Mouse (Mus musculus) embryonic facial prominence, embryonic 15.5 days (tissue): Measurements from ENCODE around the gene Cmtm3. TPM values are rescaled to one million over a fixed set of nuclear protein-coding genes. Genes with fewer than 3 reads are reported as not detected.

Source experiments
- ATAC-seq: fragments of 200-750 bp; cut with Nextera tagmentation; 2 replicates; pipeline ENCODE4 v1.8.0; 2017; ENCODE audit warnings: low read depth, moderate TSS enrichment; ENCODE audit not compliant: insufficient number of reproducible peaks, low FRiP score, low TSS enrichment
- H3K27ac ChIP-seq: fragments of 300-500 bp; sonication (generic); replicated peaks from 2 replicates; pipeline ENCODE4 v1.5.1; 2015; ENCODE audit warnings: mild to moderate bottlenecking, inconsistent platforms
- H3K27me3 ChIP-seq: fragments of 300-500 bp; sonication (generic); 2 replicates; pipeline ENCODE4 v1.6.1; 2015; ENCODE audit warnings: inconsistent platforms
- H3K36me3 ChIP-seq: fragments of 300-500 bp; sonication (generic); 2 replicates; pipeline ENCODE4 v1.6.1; 2015; ENCODE audit warnings: mild to moderate bottlenecking, inconsistent platforms
- H3K4me1 ChIP-seq: fragments of 300-500 bp; sonication (generic); 2 replicates; pipeline ENCODE4 v1.6.1; 2015; ENCODE audit warnings: inconsistent platforms
- H3K4me2 ChIP-seq: fragments of 300-500 bp; sonication (generic); replicated peaks from 2 replicates; pipeline ENCODE4 v1.6.1; 2015; ENCODE audit warnings: mild to moderate bottlenecking, inconsistent platforms
- H3K4me3 ChIP-seq: fragments of 300-500 bp; sonication (generic); replicated peaks from 2 replicates; pipeline ENCODE4 v1.5.1; 2015; ENCODE audit warnings: mild to moderate bottlenecking, inconsistent platforms
- H3K9ac ChIP-seq: fragments of 300-500 bp; sonication (generic); 2 replicates; pipeline ENCODE4 v1.6.1; 2015; ENCODE audit warnings: inconsistent platforms
- H3K9me3 ChIP-seq: fragments of 300-500 bp; sonication (generic); replicated peaks from 2 replicates; pipeline ENCODE4 v1.6.1; 2016; ENCODE audit warnings: inconsistent platforms
- WGBS: fragments of 180-500 bp; shearing (Covaris S2); methylation state at CpG from one replicate; pipeline ENCODE4 v1.1.7; 2015; 5-methylcytosine and 5-hydroxymethylcytosine counted together
- polyA plus RNA-seq: library from polyadenylated mRNA; unstranded; fragments of >200 nt; fragmentation: Nextera tagmentation; extraction: Ambion mirVana; gene quantifications from 2 replicates; pipeline ENCODE4 v1.2.1, GENCODE M21; 2015

The Cmtm3 gene
- polyA plus RNA-seq, 1 experiment from 2014 or later: 175 TPM

DNA sequence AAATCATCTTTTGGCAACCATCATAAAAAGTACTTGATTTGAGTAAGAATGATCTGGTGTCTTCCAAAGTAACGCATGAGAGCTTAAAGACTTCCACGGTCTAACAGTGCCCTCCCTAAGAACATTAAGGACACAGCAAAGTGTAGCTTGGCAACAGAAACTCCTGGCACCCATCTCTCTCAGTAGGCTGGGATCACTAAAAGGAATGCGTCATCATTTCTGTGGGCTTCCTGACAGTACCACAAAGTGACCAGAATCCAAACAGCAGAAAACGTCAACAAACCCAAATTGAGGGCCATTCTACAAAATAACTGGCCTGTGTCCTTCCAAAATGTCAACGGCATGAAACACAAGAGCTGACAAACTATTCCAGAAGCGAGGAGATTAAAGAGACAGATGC, 30.9 kb downstream of the Cmtm3 start:
- H3K4me1 ChIP-seq: peaks cover 29% of the 10 kb centered on the region
- H3K9ac ChIP-seq: no peak overlapping the region
- H3K27me3 ChIP-seq: no peaks in the 10 kb centered on the region
- H3K4me3 ChIP-seq: no peak overlapping the region
- no peaks in the 10 kb centered on the region for H3K36me3 ChIP-seq
- no peak overlapping the region for H3K27ac ChIP-seq
- no peaks in the 10 kb centered on the region for H3K9me3 ChIP-seq
- 72% methylated on average over 6 of the region's 6 CpGs for WGBS
- ATAC-seq: no peak; the same call in 1 of the 2 replicates
- H3K4me2 ChIP-seq: no peak overlapping the region

DNA sequence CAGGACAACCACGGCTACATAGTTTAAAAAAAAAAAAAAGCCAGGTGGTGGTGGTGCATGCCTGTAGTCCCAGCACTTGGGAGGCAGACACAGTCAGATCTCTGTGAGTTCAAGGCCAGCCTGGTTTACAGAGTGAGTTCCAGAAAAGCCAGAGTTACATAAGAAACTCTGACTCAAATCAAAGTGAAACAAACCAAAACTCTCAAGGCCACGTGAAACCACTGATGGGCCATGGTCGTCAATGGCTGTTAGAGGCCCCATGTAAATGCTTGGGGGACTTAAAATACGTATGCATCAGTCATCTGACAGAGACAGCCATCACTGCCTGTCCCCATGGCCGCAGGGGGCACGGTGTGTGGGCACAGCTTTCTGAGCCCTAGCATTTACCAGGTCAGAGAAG, 31.9 kb downstream of the Cmtm3 start:
- H3K9me3 ChIP-seq: no peaks in the 10 kb centered on the region
- H3K36me3 ChIP-seq: no peaks in the 10 kb centered on the region
- H3K4me3 ChIP-seq: no peak overlapping the region
- no peak overlapping the region for H3K27ac ChIP-seq
- H3K27me3 ChIP-seq: no peaks in the 10 kb centered on the region
- no peak overlapping the region for H3K4me2 ChIP-seq
- peaks cover 39% of the 10 kb centered on the region for H3K4me1 ChIP-seq
- WGBS: 87% methylated on average over 6 of the region's 6 CpGs
- ATAC-seq: no peak
- H3K9ac ChIP-seq: no peak overlapping the region

DNA sequence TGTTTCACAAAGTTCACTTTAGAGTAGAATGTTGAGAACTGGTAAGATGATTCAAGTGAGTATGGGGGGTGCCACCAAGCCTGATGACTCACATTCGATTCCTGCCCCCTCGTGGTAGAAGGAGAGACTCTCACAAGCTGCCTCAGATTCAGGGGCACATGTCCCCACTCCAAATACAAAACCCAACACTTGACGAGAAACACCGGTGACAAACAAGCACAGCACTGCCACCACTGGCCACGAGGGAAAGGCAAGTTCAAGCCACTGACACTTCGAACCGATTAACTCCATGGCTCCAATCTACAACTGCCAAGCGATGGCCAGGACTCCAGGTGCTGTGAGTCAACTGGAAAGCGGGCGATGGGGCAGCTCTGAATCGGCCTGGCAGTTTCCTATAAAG, 34.6 kb downstream of the Cmtm3 start:
- WGBS: 77% methylated on average over 11 of the region's 11 CpGs
- Histone ChIP-seq H3K9me3 (no peaks in the 10 kb centered on the region), H3K4me1 (peaks cover 40% of the 10 kb centered on the region), H3K9ac (no peak overlapping the region), H3K27ac (no peak overlapping the region), H3K4me3 (no peak overlapping the region), H3K36me3 (no peaks in the 10 kb centered on the region), H3K27me3 (no peaks in the 10 kb centered on the region), H3K4me2 (no peak overlapping the region)
- no peak for ATAC-seq

DNA sequence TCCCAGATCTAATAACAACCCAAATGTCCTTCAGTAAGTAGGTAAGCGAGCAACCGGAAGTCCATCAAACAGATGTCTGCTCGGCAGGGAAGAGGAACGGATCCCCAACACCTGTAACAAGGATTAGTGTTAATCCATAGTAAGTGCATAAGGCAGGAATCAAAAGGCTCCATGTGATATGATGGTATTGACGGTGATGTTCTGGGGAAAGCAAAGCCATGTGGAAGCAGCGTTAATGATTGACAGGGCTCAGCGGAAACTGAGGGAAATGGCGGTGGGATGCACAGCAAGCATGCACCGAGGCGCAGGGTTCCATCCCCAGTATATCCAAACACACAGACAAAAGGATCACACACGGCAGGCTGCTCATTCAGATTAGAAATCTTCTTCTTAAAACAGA, 35.1 kb downstream of the Cmtm3 start:
- ATAC-seq: no peak
- Histone ChIP-seq H3K9ac (no peak overlapping the region), H3K4me3 (no peak overlapping the region), H3K27ac (no peak overlapping the region), H3K36me3 (no peaks in the 10 kb centered on the region), H3K9me3 (no peaks in the 10 kb centered on the region), H3K4me2 (no peak overlapping the region), H3K4me1 (peaks cover 39% of the 10 kb centered on the region), H3K27me3 (no peaks in the 10 kb centered on the region)
- 55% methylated on average over 11 of the region's 11 CpGs for WGBS

DNA sequence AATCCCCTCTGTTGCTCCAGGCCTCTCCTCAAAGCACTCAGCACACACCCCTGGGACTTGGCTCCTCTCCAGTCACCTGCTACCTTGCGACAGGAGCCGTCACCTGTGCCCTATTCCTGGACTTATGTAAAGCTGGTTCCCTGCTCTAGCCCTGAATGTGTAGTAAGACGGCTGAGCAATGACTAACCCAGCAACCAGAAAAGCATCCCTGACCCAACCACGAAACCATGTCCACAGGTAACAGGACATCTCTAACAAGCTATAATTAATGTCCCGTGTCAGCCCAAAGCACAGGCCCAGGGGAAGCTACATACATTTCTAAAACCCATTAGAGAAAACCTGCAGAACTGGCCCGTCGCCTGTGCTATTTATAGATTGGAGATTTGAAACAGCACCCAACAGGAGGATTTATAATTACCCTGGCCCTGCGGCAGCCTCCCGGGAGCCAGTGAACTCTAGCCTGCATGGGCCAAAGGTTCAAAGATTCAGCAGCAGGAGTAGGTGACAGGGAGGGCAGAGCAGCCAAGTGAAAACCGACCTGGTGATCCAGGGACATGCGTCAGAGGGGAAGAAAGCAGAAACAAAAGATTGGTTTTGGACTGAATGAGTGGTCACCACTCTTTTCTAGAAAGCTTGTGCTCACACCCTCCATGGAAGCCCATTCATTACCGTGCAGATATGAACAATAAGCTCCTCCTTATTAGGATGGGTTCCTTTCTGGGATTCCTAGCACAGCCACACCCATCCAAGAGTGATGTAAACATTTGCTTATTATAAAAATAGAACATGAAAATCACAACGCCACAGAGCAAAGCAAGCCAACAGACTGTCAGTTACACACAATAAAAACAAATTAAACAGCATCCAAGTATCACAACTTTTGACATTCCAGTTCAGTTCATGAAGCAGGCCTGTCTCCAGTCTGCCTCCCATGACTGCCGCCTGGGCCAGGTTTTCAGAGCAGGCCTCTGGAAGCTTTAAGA, 35.9 kb downstream of the Cmtm3 start:
- Histone ChIP-seq H3K4me3 (no peak overlapping the region), H3K9me3 (no peaks in the 10 kb centered on the region), H3K9ac (no peak overlapping the region), H3K4me2 (0 out of 2 replicates have a peak overlapping the region, but pooled peaks have one; percentile 4), H3K27ac (peak overlapping the region; percentile 73), H3K27me3 (no peaks in the 10 kb centered on the region), H3K4me1 (peaks cover 30% of the 10 kb centered on the region), H3K36me3 (no peaks in the 10 kb centered on the region)
- 41% methylated on average over 14 of the region's 14 CpGs for WGBS
- peak; percentile 52 for ATAC-seq

DNA sequence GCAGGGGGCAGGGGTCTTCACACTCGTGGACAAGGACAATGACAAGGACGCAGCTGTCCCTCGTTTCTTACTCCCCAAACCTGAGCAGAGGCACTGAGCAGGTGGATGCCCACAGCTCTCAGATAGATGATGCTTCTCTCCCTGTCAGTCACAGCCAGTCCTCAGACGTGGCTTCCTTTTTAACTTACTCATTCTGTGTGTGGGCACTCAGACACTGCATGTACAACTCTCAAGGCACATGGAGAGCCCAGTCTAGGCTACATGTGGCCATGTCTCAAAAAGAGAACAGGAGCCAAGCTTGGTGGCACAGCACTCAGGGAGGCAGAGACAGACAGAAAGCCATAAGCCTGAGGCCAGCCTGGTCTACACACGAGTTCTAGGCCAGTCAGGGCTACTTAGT, 36.7 kb downstream of the Cmtm3 start:
- Histone ChIP-seq H3K4me3 (no peak overlapping the region), H3K27ac (peak overlapping the region; percentile 73), H3K4me1 (peaks cover 29% of the 10 kb centered on the region), H3K4me2 (no peak overlapping the region), H3K9me3 (no peaks in the 10 kb centered on the region), H3K9ac (no peak overlapping the region), H3K27me3 (no peaks in the 10 kb centered on the region), H3K36me3 (no peaks in the 10 kb centered on the region)
- no peak for ATAC-seq
- WGBS: 68% methylated on average over 5 of the region's 5 CpGs

DNA sequence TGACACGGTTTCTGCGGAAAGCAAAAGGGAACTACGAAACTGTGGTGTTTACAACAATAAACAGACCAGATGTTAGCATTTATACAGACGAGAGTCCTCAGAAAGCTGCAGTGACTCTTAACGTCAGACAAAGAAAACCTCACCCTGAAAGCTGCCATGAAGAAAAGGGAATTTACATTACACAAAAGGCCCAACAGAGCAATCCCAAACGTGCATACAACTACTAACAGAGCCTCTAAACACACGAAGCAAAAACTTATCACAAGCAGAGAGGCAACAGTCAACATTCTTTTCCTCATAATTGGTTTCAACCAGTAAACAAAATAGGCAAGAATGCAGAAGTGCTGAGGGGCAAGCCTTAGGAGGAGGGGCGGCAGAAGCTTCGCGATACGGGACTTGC, 37.5 kb downstream of the Cmtm3 start:
- Histone ChIP-seq H3K9me3 (no peaks in the 10 kb centered on the region), H3K4me3 (no peak overlapping the region), H3K36me3 (no peaks in the 10 kb centered on the region), H3K4me2 (no peak overlapping the region), H3K4me1 (peaks cover 32% of the 10 kb centered on the region), H3K9ac (no peak overlapping the region), H3K27me3 (no peaks in the 10 kb centered on the region), H3K27ac (peak overlapping the region; percentile 12; the same call in 1 of the 2 replicates)
- no peak for ATAC-seq
- 36% methylated on average over 11 of the region's 11 CpGs for WGBS

DNA sequence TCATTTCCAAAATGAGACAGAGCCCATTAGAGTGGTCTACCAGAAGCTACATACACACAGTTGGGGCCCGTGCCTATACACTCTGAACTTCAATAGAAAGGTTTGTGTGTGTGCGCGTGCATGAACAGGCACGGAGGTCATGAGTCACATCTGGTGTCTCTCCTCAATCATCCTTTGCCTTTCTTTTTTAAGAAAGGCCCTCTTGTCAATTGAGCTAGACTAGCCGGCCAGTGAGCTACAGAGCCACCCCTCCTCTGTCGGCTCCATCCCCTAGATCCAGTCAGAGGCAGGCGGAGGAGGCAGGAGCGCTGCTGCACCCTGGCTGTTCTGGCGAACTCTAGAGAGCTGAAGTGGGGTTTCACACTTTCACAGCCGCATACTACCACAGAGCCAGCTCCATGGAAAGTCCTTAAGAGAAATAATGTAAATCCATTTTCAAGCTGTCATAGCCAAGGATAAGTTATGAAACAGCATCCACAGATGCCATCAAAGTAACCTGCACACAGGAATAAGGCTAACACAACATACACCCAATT, 40.2 kb downstream of the Cmtm3 start:
- 46% methylated on average over 10 of the region's 10 CpGs for WGBS
- no peak for ATAC-seq

DNA sequence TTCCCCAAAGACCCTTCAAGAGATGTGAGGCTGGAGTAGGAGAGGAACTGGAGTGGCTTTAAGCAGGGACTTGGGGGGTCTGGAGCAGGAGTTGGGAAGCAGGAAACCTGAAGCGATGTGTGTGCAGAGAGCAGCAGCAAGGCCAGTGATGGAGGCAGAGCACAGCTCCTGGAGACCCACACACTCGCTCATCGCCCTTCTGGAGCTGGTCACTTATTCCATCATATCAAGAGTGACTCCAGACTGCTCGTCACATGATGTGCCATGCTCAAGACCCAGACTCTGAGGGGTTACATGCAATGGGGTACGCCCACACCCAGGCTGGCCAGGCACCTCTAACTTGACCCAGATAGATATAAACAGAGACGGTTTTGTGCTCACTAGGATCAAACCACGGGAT, 41.1 kb downstream of the Cmtm3 start:
- no peak for ATAC-seq
- Histone ChIP-seq H3K4me1 (peaks cover 44% of the 10 kb centered on the region), H3K27ac (no peak overlapping the region), H3K36me3 (no peaks in the 10 kb centered on the region), H3K4me3 (no peak overlapping the region), H3K9me3 (no peaks in the 10 kb centered on the region), H3K9ac (no peak overlapping the region), H3K4me2 (no peak overlapping the region), H3K27me3 (no peaks in the 10 kb centered on the region)
- 85% methylated on average over 7 of the region's 7 CpGs for WGBS

More for the DNA sequence above, 40.2 kb downstream of the Cmtm3 start:
- Histone ChIP-seq H3K4me2 (no peak overlapping the region), H3K4me1 (peaks cover 48% of the 10 kb centered on the region), H3K4me3 (no peak overlapping the region), H3K27ac (no peak overlapping the region), H3K9me3 (no peaks in the 10 kb centered on the region), H3K9ac (no peak overlapping the region), H3K27me3 (no peaks in the 10 kb centered on the region), H3K36me3 (no peaks in the 10 kb centered on the region)

DNA sequence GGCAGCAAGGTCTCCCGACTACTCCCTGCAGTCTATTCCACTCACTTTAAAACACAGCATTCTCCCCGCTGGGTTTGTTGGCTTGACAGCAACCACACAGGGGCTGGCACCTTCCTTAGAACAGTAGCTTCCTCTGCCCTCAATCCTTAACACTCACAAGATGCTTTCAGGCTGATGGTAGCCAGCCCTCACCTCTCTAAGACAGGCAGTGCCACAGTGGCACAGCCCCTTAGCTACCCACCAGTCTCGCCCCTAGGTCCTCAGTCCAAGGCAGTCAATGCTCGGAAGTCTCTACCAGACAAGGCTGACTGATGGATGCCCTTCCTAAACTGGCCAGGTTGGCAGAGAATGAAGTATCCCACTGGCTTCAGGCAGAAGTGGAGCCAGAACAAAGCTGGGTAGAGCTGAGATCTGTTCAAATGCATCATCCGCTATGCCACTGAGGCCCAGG, 41.8 kb downstream of the Cmtm3 start:
- Histone ChIP-seq H3K27me3 (no peaks in the 10 kb centered on the region), H3K4me1 (peaks cover 44% of the 10 kb centered on the region), H3K9me3 (no peaks in the 10 kb centered on the region), H3K27ac (no peak overlapping the region), H3K9ac (no peak overlapping the region), H3K4me2 (no peak overlapping the region), H3K36me3 (no peaks in the 10 kb centered on the region), H3K4me3 (no peak overlapping the region)
- no peak for ATAC-seq
- 78% methylated on average over 5 of the region's 5 CpGs for WGBS

DNA sequence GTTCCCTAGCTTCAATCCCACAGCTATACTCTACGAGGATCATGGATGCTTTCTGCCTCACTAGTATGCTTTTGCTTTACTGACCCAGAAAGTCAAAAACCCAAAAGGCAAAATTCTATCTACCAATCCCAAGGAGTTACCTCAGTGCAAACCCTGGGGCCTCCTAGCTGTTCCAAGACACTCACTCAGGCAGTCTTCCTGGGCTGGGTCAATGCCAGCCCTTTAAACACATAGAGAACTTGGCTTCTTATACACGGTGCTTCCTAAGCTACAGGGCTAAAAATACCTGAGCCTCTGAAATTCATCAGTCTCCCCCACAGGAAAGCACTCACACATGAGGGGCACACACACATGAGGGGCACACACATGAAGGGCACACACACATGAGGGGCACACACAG, 44.1 kb downstream of the Cmtm3 start:
- Histone ChIP-seq H3K36me3 (no peaks in the 10 kb centered on the region), H3K9me3 (no peaks in the 10 kb centered on the region), H3K4me1 (peaks cover 56% of the 10 kb centered on the region), H3K4me2 (no peak overlapping the region), H3K27me3 (no peaks in the 10 kb centered on the region), H3K9ac (no peak overlapping the region), H3K4me3 (no peak overlapping the region), H3K27ac (no peak overlapping the region; the same call in 1 of the 2 replicates)
- no peak for ATAC-seq
- 39% methylated on average over 2 of the region's 2 CpGs for WGBS
